In genomic region chr14:34891769-34892532, GRCm38 (mm10) we compare ENCODE assay signal across 10 mouse cellular contexts.
DNase-seq lines count a peak whose midpoint lies in the region; ATAC-seq and TF ChIP-seq lines count a peak whose summit lies in the region.
"Had no signal": no experiment of that assay in that cellular context is flagged by ENCODE, and none has a peak within 500 bp of the region (broad histone marks: within the 10 kb centered on the region; RNA-seq: fewer than 3 reads in every experiment).

No protein-coding gene starts in this region.

- peaks cover 8% of the 10 kb centered on the region; the same call in 1 of the 2 replicates for H3K4me1 ChIP-seq in hindbrain, postnatal 0 days (ENCODE audit: insufficient read depth, low read length)
- peaks cover 4% of the 10 kb centered on the region; the same call in 1 of the 2 replicates for H3K4me1 ChIP-seq in hindbrain, embryonic 11.5 days (replicated peaks; ENCODE audit: control insufficient read depth, insufficient read depth, low read length)
- peaks cover 24% of the 10 kb centered on the region; the same call in 1 of the 2 replicates for H3K4me1 ChIP-seq in midbrain, postnatal 0 days (ENCODE audit: insufficient read depth, low read length)
- peaks cover 20% of the 10 kb centered on the region for H3K4me1 ChIP-seq in embryonic facial prominence, embryonic 10.5 days
- H3K4me1 ChIP-seq: liver, embryonic 15.5 days had no signal

- 0 out of 2 replicates have a peak, but pooled peaks have one; percentile 8 for ATAC-seq in hindbrain, postnatal 0 days
- no peak for ATAC-seq in hindbrain, embryonic 11.5 days (ENCODE audit: low FRiP score)
- peak; percentile 21; the same call in 1 of the 2 replicates for ATAC-seq in midbrain, postnatal 0 days (ENCODE audit: low FRiP score)

- WGBS in hindbrain, postnatal 0 days = 19% methylated on average over 6 of the region's 6 CpGs
- WGBS in hindbrain, embryonic 11.5 days = 12% methylated on average over 6 of the region's 6 CpGs
- 12% methylated on average over 6 of the region's 6 CpGs for WGBS in midbrain, postnatal 0 days
- 4% methylated on average over 6 of the region's 6 CpGs for WGBS in embryonic facial prominence, embryonic 10.5 days

- H3K9me3 ChIP-seq in hindbrain, postnatal 0 days (ENCODE audit: low read length) = no peaks in the 10 kb centered on the region
- H3K9me3 ChIP-seq in hindbrain, embryonic 11.5 days (ENCODE audit: control insufficient read depth, low read length) = no peaks in the 10 kb centered on the region
- no peaks in the 10 kb centered on the region for H3K9me3 ChIP-seq in midbrain, postnatal 0 days (ENCODE audit: low read length)
- no peaks in the 10 kb centered on the region for H3K9me3 ChIP-seq in embryonic facial prominence, embryonic 10.5 days
- H3K9me3 ChIP-seq: liver, embryonic 15.5 days had no signal

- no peak overlapping the region for H3K27ac ChIP-seq in hindbrain, postnatal 0 days
- no peak overlapping the region for H3K27ac ChIP-seq in hindbrain, embryonic 11.5 days (ENCODE audit: low read depth, low read length)
- H3K27ac ChIP-seq in midbrain, postnatal 0 days (ENCODE audit: low read depth, low read length) = no peak overlapping the region
- H3K27ac ChIP-seq in embryonic facial prominence, embryonic 10.5 days (replicated peaks) = no peak overlapping the region
- H3K27ac ChIP-seq: liver, embryonic 15.5 days had no signal

- no peak overlapping the region for H3K4me3 ChIP-seq in hindbrain, postnatal 0 days (ENCODE audit: low read length)
- H3K4me3 ChIP-seq in hindbrain, embryonic 11.5 days (ENCODE audit: low read depth, low read length) = no peak overlapping the region
- H3K4me3 ChIP-seq in midbrain, postnatal 0 days (ENCODE audit: low read depth, low read length) = no peak overlapping the region
- no peak overlapping the region for H3K4me3 ChIP-seq in embryonic facial prominence, embryonic 10.5 days
- H3K4me3 ChIP-seq: liver, embryonic 15.5 days; myocyte had no signal

- TF ChIP-seq CTCF in hindbrain, postnatal 0 days (IDR thresholded peaks at IDR 0.05; ENCODE audit: low read depth) = no peak
- TF ChIP-seq CTCF in midbrain, postnatal 0 days (IDR thresholded peaks at IDR 0.05) = peak; percentile 39

- DNase-seq in hindbrain, postnatal 0 days (ENCODE audit: low spot score) = peak; percentile 32
- no peak for DNase-seq in hindbrain, embryonic 11.5 days (ENCODE audit: low spot score)
- DNase-seq in R1 (ENCODE audit: low read depth, low spot score) = peak; percentile 98
- peak; percentile 7 for DNase-seq in embryo, embryonic 11 days
- DNase-seq in midbrain, postnatal 0 days (ENCODE audit: low spot score) = no peak
- no peak for DNase-seq in kidney, adult 11 months
- no peak for DNase-seq in embryonic facial prominence, embryonic 10.5 days (ENCODE audit: low spot score)
- DNase-seq: gastrocnemius, postnatal 25 days had no signal

- no peak overlapping the region for H3K9ac ChIP-seq in hindbrain, postnatal 0 days (replicated peaks; ENCODE audit: low read length)
- no peak overlapping the region for H3K9ac ChIP-seq in hindbrain, embryonic 11.5 days (ENCODE audit: low read depth, low read length)
- no peak overlapping the region for H3K9ac ChIP-seq in midbrain, postnatal 0 days (replicated peaks; ENCODE audit: low read length, poor library complexity, severe bottlenecking)
- H3K9ac ChIP-seq: liver, embryonic 15.5 days had no signal

- H3K4me2 ChIP-seq in hindbrain, postnatal 0 days (ENCODE audit: low read depth, low read length) = no peak overlapping the region
- no peak overlapping the region for H3K4me2 ChIP-seq in hindbrain, embryonic 11.5 days (replicated peaks; ENCODE audit: low read depth, low read length)
- H3K4me2 ChIP-seq in midbrain, postnatal 0 days (ENCODE audit: low read depth, low read length, poor library complexity, severe bottlenecking) = no peak overlapping the region
- H3K4me2 ChIP-seq: liver, embryonic 15.5 days had no signal

- no peaks in the 10 kb centered on the region for H3K36me3 ChIP-seq in hindbrain, postnatal 0 days (ENCODE audit: insufficient read depth, low read length)
- no peaks in the 10 kb centered on the region for H3K36me3 ChIP-seq in hindbrain, embryonic 11.5 days (ENCODE audit: control insufficient read depth, insufficient read depth, low read length)
- no peaks in the 10 kb centered on the region for H3K36me3 ChIP-seq in midbrain, postnatal 0 days (ENCODE audit: insufficient read depth, low read length)
- H3K36me3 ChIP-seq in embryonic facial prominence, embryonic 10.5 days (replicated peaks) = no peaks in the 10 kb centered on the region
- H3K36me3 ChIP-seq: liver, embryonic 15.5 days had no signal

- no peaks in the 10 kb centered on the region for H3K27me3 ChIP-seq in hindbrain, postnatal 0 days (ENCODE audit: insufficient read depth, low read length)
- H3K27me3 ChIP-seq in hindbrain, embryonic 11.5 days (ENCODE audit: control insufficient read depth, insufficient read depth, low read length) = no peaks in the 10 kb centered on the region
- no peaks in the 10 kb centered on the region for H3K27me3 ChIP-seq in midbrain, postnatal 0 days (ENCODE audit: insufficient read depth, low read length)
- peaks cover 38% of the 10 kb centered on the region for H3K27me3 ChIP-seq in embryonic facial prominence, embryonic 10.5 days (replicated peaks; ENCODE audit: low read depth, poor library complexity, severe bottlenecking)

Comparison
In these comparisons a context has a peak if more than half of its experiments do, and no peak if none do; other contexts are left out.
1. DNase-seq: peak in hindbrain, postnatal 0 days (single experiment), R1 (single experiment) and embryo, embryonic 11 days (single experiment); none in hindbrain, embryonic 11.5 days (single experiment), midbrain, postnatal 0 days (single experiment), kidney, adult 11 months (single experiment) and embryonic facial prominence, embryonic 10.5 days (single experiment).